ENCODE assay signal across 18 mouse cellular contexts in the genomic region with DNA sequence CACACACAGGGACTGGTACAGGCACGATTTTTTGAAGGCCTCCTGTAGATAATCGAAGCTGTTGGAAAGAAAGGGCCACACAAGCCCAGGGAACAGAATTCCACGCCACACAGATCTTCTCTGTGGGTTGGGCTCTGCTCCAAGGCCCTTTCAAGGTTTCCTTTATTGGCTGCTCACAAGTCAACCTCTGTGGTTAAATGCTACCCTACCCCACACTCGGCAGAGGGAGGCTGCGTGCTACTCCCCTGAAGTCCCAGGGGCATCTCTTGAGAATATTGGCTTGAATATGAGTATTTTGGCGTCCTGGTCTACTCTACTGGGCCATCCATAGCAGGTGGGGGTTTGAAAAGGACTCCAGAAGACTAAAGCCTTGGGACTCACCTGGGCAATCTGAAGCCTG. TPM values are rescaled to one million over a fixed set of nuclear protein-coding genes. Genes with fewer than 3 reads are reported as not detected.
DNase-seq lines count a peak whose midpoint lies in the region; ATAC-seq and TF ChIP-seq lines count a peak whose summit lies in the region.
"Had no signal": no experiment of that assay in that cellular context is flagged by ENCODE, and none has a peak within 500 bp of the region (broad histone marks: within the 10 kb centered on the region; RNA-seq: fewer than 3 reads in every experiment).

No protein-coding gene starts in this region.

- no peak for TF ChIP-seq POLR2A in bone marrow, adult 2 months (IDR thresholded peaks at IDR 0.05; ENCODE audit: borderline replicate concordance, control insufficient read depth, low read depth, low read length)

- no peaks in the 10 kb centered on the region for H3K36me3 ChIP-seq in liver, embryonic 11.5 days (ENCODE audit: control insufficient read depth, insufficient read depth, low read length)
- no peaks in the 10 kb centered on the region for H3K36me3 ChIP-seq in liver, postnatal 0 days (replicated peaks; ENCODE audit: insufficient read depth, low read length)
- no peaks in the 10 kb centered on the region for H3K36me3 ChIP-seq in intestine, embryonic 16.5 days (ENCODE audit: control insufficient read depth, insufficient read depth, low read length)
- H3K36me3 ChIP-seq: embryonic facial prominence, embryonic 12.5 days; forebrain, embryonic 10.5 days; limb, embryonic 13.5 days; midbrain, embryonic 13.5 days had no signal

- H3K4me2 ChIP-seq in liver, embryonic 11.5 days: peak overlapping the region; percentile 64
- peak overlapping the region; percentile 70 for H3K4me2 ChIP-seq in liver, postnatal 0 days (ENCODE audit: low read depth, low read length)
- no peak overlapping the region for H3K4me2 ChIP-seq in intestine, embryonic 16.5 days (ENCODE audit: low read depth, low read length)
- H3K4me2 ChIP-seq: embryonic facial prominence, embryonic 12.5 days; heart, embryonic 11.5 days; limb, embryonic 13.5 days; midbrain, embryonic 13.5 days had no signal

- DNase-seq in liver, embryonic 11.5 days (ENCODE audit: low spot score): peak; percentile 29
- DNase-seq in liver: no peak
- DNase-seq in CD4-positive helper T cell, adult 2 months (ENCODE audit: low read depth, low spot score): peak; percentile 38
- no peak for DNase-seq in liver, postnatal 0 days
- DNase-seq in left cerebral cortex, adult 18-20 months (ENCODE audit: low spot score in 2 of 2): no peak
- DNase-seq in right cerebral cortex, adult 2 months (ENCODE audit: low spot score in 2 of 2): no peak
- DNase-seq: adrenal gland, postnatal 36 days; cerebellum, postnatal 36 days; gastrocnemius, postnatal 25 days; lung, postnatal 14 days; right cerebral cortex, postnatal 14 days had no signal

- peak overlapping the region; percentile 41 for H3K4me3 ChIP-seq in liver, embryonic 11.5 days (ENCODE audit: low read depth, low read length)
- peak overlapping the region; percentile 77 for H3K4me3 ChIP-seq in bone marrow, adult 2 months (replicated peaks; ENCODE audit: control insufficient read depth, low read depth, low read length)
- H3K4me3 ChIP-seq in liver, postnatal 0 days (ENCODE audit: low read depth, low read length): peak overlapping the region; percentile 40
- H3K4me3 ChIP-seq in intestine, embryonic 16.5 days (ENCODE audit: low read length): no peak overlapping the region
- H3K4me3 ChIP-seq: embryonic facial prominence, embryonic 12.5 days; forebrain, embryonic 10.5 days; limb, embryonic 13.5 days; midbrain, embryonic 13.5 days had no signal

- H3K27me3 ChIP-seq in liver, embryonic 11.5 days (replicated peaks; ENCODE audit: control insufficient read depth, insufficient read depth, low read length): no peaks in the 10 kb centered on the region
- no peaks in the 10 kb centered on the region for H3K27me3 ChIP-seq in liver, postnatal 0 days (ENCODE audit: insufficient read depth, low read length)
- no peaks in the 10 kb centered on the region for H3K27me3 ChIP-seq in intestine, embryonic 16.5 days (replicated peaks; ENCODE audit: control insufficient read depth, insufficient read depth, low read length)
- H3K27me3 ChIP-seq: embryonic facial prominence, embryonic 12.5 days; limb, embryonic 13.5 days; midbrain, embryonic 13.5 days had no signal

- peaks cover 49% of the 10 kb centered on the region for H3K4me1 ChIP-seq in liver, embryonic 11.5 days (replicated peaks; ENCODE audit: control insufficient read depth, insufficient read depth, low read length)
- peaks cover 10% of the 10 kb centered on the region; the same call in 1 of the 2 replicates for H3K4me1 ChIP-seq in bone marrow, adult 2 months (ENCODE audit: control insufficient read depth, insufficient read depth, low read length)
- H3K4me1 ChIP-seq in liver, postnatal 0 days (ENCODE audit: insufficient read depth): peaks cover 26% of the 10 kb centered on the region
- peaks cover 10% of the 10 kb centered on the region; the same call in 1 of the 2 replicates for H3K4me1 ChIP-seq in intestine, embryonic 16.5 days (ENCODE audit: control insufficient read depth, insufficient read depth, low read length)
- H3K4me1 ChIP-seq: embryonic facial prominence, embryonic 12.5 days; forebrain, embryonic 10.5 days; midbrain, embryonic 13.5 days had no signal

- peak overlapping the region; percentile 61 for H3K9ac ChIP-seq in liver, embryonic 11.5 days (ENCODE audit: low read depth, low read length)
- H3K9ac ChIP-seq in liver, postnatal 0 days (replicated peaks): peak overlapping the region; percentile 58
- H3K9ac ChIP-seq in intestine, embryonic 16.5 days (ENCODE audit: low read depth, low read length): no peak overlapping the region
- H3K9ac ChIP-seq: embryonic facial prominence, embryonic 12.5 days; limb, embryonic 13.5 days; midbrain, embryonic 13.5 days had no signal

- no peaks in the 10 kb centered on the region for H3K9me3 ChIP-seq in liver, embryonic 11.5 days (ENCODE audit: control insufficient read depth, low read length)
- H3K9me3 ChIP-seq in liver, postnatal 0 days (ENCODE audit: low read length): no peaks in the 10 kb centered on the region
- no peaks in the 10 kb centered on the region for H3K9me3 ChIP-seq in intestine, embryonic 16.5 days (ENCODE audit: control insufficient read depth, low read length)
- H3K9me3 ChIP-seq: embryonic facial prominence, embryonic 12.5 days; forebrain, embryonic 10.5 days; limb, embryonic 13.5 days; midbrain, embryonic 13.5 days had no signal

- WGBS in liver, embryonic 11.5 days: 50% methylated on average over 6 of the region's 6 CpGs
- 7% methylated on average over 6 of the region's 6 CpGs for WGBS in bone marrow, adult 2 months
- WGBS in liver, postnatal 0 days (ENCODE audit: insufficient replicate concordance): 40% methylated on average over 6 of the region's 6 CpGs
- WGBS in intestine, embryonic 16.5 days: 79% methylated on average over 6 of the region's 6 CpGs

- H3K27ac ChIP-seq in liver, embryonic 11.5 days (ENCODE audit: low read depth, low read length): peak overlapping the region; percentile 75
- peak overlapping the region; percentile 89 for H3K27ac ChIP-seq in bone marrow, adult 2 months (ENCODE audit: control insufficient read depth, insufficient read depth, low read depth, low read length, poor library complexity)
- peak overlapping the region; percentile 82 for H3K27ac ChIP-seq in liver, postnatal 0 days (ENCODE audit: low read depth)
- no peak overlapping the region for H3K27ac ChIP-seq in intestine, embryonic 16.5 days (ENCODE audit: low read length)
- H3K27ac ChIP-seq: embryonic facial prominence, embryonic 12.5 days; forebrain, embryonic 10.5 days; limb, embryonic 13.5 days; midbrain, embryonic 13.5 days had no signal

- TF ChIP-seq EP300 in liver, postnatal 0 days (IDR thresholded peaks at IDR 0.05; ENCODE audit: low read depth): no peak

- TF ChIP-seq CTCF in bone marrow, adult 2 months (IDR thresholded peaks at IDR 0.05; ENCODE audit: control insufficient read depth, insufficient read depth, low read length): no peak
- TF ChIP-seq CTCF in liver, postnatal 0 days (IDR thresholded peaks at IDR 0.05; ENCODE audit: low read depth): no peak

- ATAC-seq in liver, embryonic 11.5 days (replicated peaks; ENCODE audit: low FRiP score): no peak
- no peak for ATAC-seq in liver, postnatal 0 days
- no peak for ATAC-seq in intestine, embryonic 16.5 days
- ATAC-seq: midbrain, embryonic 13.5 days had no signal

RNA-seq across cellular contexts. Expression of a gene that starts 1.0 kb away (rescaled TPM):
- polyA plus RNA-seq in liver, embryonic 11.5 days (2014; fragmentation: Nextera tagmentation; extraction: Ambion mirVana): 6.3 and 7.1 TPM in 2 replicates
- polyA plus RNA-seq in bone marrow, adult 2 months (2011; ENCODE audit: insufficient read depth, insufficient read length, low replicate concordance, missing spikeins): 4.6 and 12.2 TPM in 2 replicates
- polyA plus RNA-seq in liver, postnatal 0 days (2015; fragmentation: Nextera tagmentation; extraction: Ambion mirVana): 2.5 and 2.6 TPM in 2 replicates
- not detected for total RNA-seq in left cerebral cortex, adult 18-20 months (2021)
- polyA plus RNA-seq in intestine, embryonic 16.5 days (2015; fragmentation: Nextera tagmentation; extraction: Ambion mirVana): 0.43 and 0.66 TPM in 2 replicates

RNA-seq across cellular contexts. Expression of a gene that starts 22.5 kb away (rescaled TPM):
- polyA plus RNA-seq in liver, embryonic 11.5 days (2014; fragmentation: Nextera tagmentation; extraction: Ambion mirVana): 133 and 147 TPM in 2 replicates
- polyA plus RNA-seq in bone marrow, adult 2 months (2011; ENCODE audit: insufficient read depth, insufficient read length, low replicate concordance, missing spikeins): 37.3 and 38.3 TPM in 2 replicates
- polyA plus RNA-seq in liver, postnatal 0 days (2015; fragmentation: Nextera tagmentation; extraction: Ambion mirVana): 53.2 and 55.2 TPM in 2 replicates
- 10 to 100 TPM; 39.6 to 52.7 TPM for total RNA-seq in left cerebral cortex, adult 18-20 months (2021)
- 165 and 171 TPM in 2 replicates for polyA plus RNA-seq in intestine, embryonic 16.5 days (2015; fragmentation: Nextera tagmentation; extraction: Ambion mirVana)

RNA-seq across cellular contexts. Expression of a gene that starts 24.4 kb away (rescaled TPM):
- 39.6 and 47.7 TPM in 2 replicates for polyA plus RNA-seq in liver, embryonic 11.5 days (2014; fragmentation: Nextera tagmentation; extraction: Ambion mirVana)
- polyA plus RNA-seq in bone marrow, adult 2 months (2011; ENCODE audit: insufficient read depth, insufficient read length, low replicate concordance, missing spikeins): 57.7 and 172 TPM in 2 replicates
- polyA plus RNA-seq in liver, postnatal 0 days (2015; fragmentation: Nextera tagmentation; extraction: Ambion mirVana): 45.2 and 50.7 TPM in 2 replicates
- total RNA-seq in left cerebral cortex, adult 18-20 months (2021): 10 to 100 TPM; 33.6 to 36.5 TPM
- 214 and 254 TPM in 2 replicates for polyA plus RNA-seq in intestine, embryonic 16.5 days (2015; fragmentation: Nextera tagmentation; extraction: Ambion mirVana)

RNA-seq across cellular contexts. Expression of a gene that starts 40.6 kb away (rescaled TPM):
- 233 and 249 TPM in 2 replicates for polyA plus RNA-seq in liver, embryonic 11.5 days (2014; fragmentation: Nextera tagmentation; extraction: Ambion mirVana)
- 221 and 300 TPM in 2 replicates for polyA plus RNA-seq in bone marrow, adult 2 months (2011; ENCODE audit: insufficient read depth, insufficient read length, low replicate concordance, missing spikeins)
- polyA plus RNA-seq in liver, postnatal 0 days (2015; fragmentation: Nextera tagmentation; extraction: Ambion mirVana): 62.1 and 67.6 TPM in 2 replicates
- total RNA-seq in left cerebral cortex, adult 18-20 months (2021): 10 to 100 TPM; 72.3 to 76.1 TPM
- polyA plus RNA-seq in intestine, embryonic 16.5 days (2015; fragmentation: Nextera tagmentation; extraction: Ambion mirVana): 146 and 157 TPM in 2 replicates

RNA-seq across cellular contexts. Expression of a gene that starts 50.1 kb away (rescaled TPM):
- polyA plus RNA-seq in liver, embryonic 11.5 days (2014; fragmentation: Nextera tagmentation; extraction: Ambion mirVana): 97.1 and 104 TPM in 2 replicates
- 39.0 and 65.5 TPM in 2 replicates for polyA plus RNA-seq in bone marrow, adult 2 months (2011; ENCODE audit: insufficient read depth, insufficient read length, low replicate concordance, missing spikeins)
- polyA plus RNA-seq in liver, postnatal 0 days (2015; fragmentation: Nextera tagmentation; extraction: Ambion mirVana): 351 and 364 TPM in 2 replicates
- total RNA-seq in left cerebral cortex, adult 18-20 months (2021): 10 to 100 TPM; 36.0 to 36.7 TPM
- polyA plus RNA-seq in intestine, embryonic 16.5 days (2015; fragmentation: Nextera tagmentation; extraction: Ambion mirVana): 147 and 165 TPM in 2 replicates

Comparison
In these comparisons a context has a peak if more than half of its experiments do, and no peak if none do; other contexts are left out.
1. DNase-seq: peak in liver, embryonic 11.5 days (single experiment) and CD4-positive helper T cell, adult 2 months (single experiment); none in liver (single experiment), liver, postnatal 0 days (single experiment), left cerebral cortex, adult 18-20 months (0 of 2) and right cerebral cortex, adult 2 months (0 of 2).